Mouse (Mus musculus) midbrain, embryonic 10.5 days (tissue): ENCODE results near the gene Agt. TPM values are rescaled to one million over a fixed set of nuclear protein-coding genes. Genes with fewer than 3 reads are reported as not detected.
A peak's percentile ranks its signal among the peaks of the same experiment; 100 is the strongest.

Experiments
- DNase-seq: peaks from one replicate; pipeline ENCODE4 v3.0.0-alpha.2; 2017; ENCODE audit warnings: low spot score
- H3K27ac ChIP-seq: fragments of 300-500 bp; sonication (generic); replicated peaks from 2 replicates; pipeline ENCODE4 v1.5.1; 2016; ENCODE audit warnings: mild to moderate bottlenecking
- H3K27me3 ChIP-seq: fragments of 300-500 bp; sonication (generic); 2 replicates; pipeline ENCODE4 v1.6.1; 2016; ENCODE audit warnings: low read depth, mild to moderate bottlenecking; ENCODE audit not compliant: poor library complexity, severe bottlenecking
- H3K36me3 ChIP-seq: fragments of 300-500 bp; sonication (generic); 2 replicates; pipeline ENCODE4 v1.6.1; 2016; ENCODE audit warnings: mild to moderate bottlenecking, moderate library complexity
- H3K4me1 ChIP-seq: fragments of 300-500 bp; sonication (generic); 2 replicates; pipeline ENCODE4 v1.6.1; 2016
- H3K4me3 ChIP-seq: fragments of 300-500 bp; sonication (generic); 2 replicates; pipeline ENCODE4 v1.5.1; 2016; ENCODE audit warnings: mild to moderate bottlenecking, moderate library complexity
- H3K9me3 ChIP-seq: fragments of 300-500 bp; sonication (generic); replicated peaks from 2 replicates; pipeline ENCODE4 v1.6.1; 2016; ENCODE audit warnings: mild to moderate bottlenecking
- WGBS: fragments of 180-500 bp; shearing (Covaris S2); methylation state at CpG from one replicate; pipeline ENCODE4 v1.1.7; 2016; 5-methylcytosine and 5-hydroxymethylcytosine counted together
- polyA plus RNA-seq: library from polyadenylated mRNA; unstranded; fragments of >200 nt; fragmentation: Nextera tagmentation; extraction: Ambion mirVana; gene quantifications from 2 replicates; pipeline ENCODE4 v1.2.1, GENCODE M21; 2016

Agt gene
- not detected in 2 replicates for polyA plus RNA-seq

DNA sequence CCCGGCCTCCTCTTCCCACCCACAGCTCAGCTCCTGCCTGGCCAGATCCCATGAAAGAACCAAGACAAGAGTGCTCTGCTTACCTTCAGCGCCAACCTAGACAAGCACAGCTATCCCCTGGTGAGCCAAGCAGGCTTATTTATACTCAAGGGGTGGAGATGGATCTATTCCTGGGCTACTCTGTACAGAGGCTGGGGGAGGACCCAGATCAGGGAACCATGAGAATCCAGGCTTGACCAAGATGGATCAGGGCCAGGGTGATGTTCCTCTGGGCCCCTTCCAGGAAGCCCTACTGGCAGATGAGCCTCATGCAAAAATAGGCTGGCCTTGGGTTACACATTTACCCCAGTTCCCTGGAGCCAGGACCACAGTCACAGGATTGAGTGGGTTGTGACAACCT lies at the start of gene Agt:
Gene Agt (minus strand): TSS at position 114 of the 400 bp plus-strand sequence.
- no peak within 1 kb of the TSS for H3K4me3 ChIP-seq
- WGBS = 80% methylated on average over 2 of the region's 2 CpGs
- H3K27ac ChIP-seq = peak within 1 kb of the TSS; percentile 13; the same call in 1 of the 2 replicates
- no peaks in the 10 kb centered on the region for H3K36me3 ChIP-seq
- no peaks in the 10 kb centered on the region for H3K9me3 ChIP-seq
- peaks cover 14% of the 10 kb centered on the region; the same call in 1 of the 2 replicates for H3K4me1 ChIP-seq
- no peaks in the 10 kb centered on the region for H3K27me3 ChIP-seq
- DNase-seq = no peak

GRCm38 (mm10) chr8:124618252-124618651 lies 48.7 kb upstream of the Agt start:
- DNase-seq = no peak
- peaks cover 10% of the 10 kb centered on the region for H3K4me1 ChIP-seq
- H3K27me3 ChIP-seq = peaks cover 18% of the 10 kb centered on the region
- no peak overlapping the region for H3K4me3 ChIP-seq
- no peaks in the 10 kb centered on the region for H3K9me3 ChIP-seq
- no peak overlapping the region for H3K27ac ChIP-seq
- WGBS = 70% methylated on average over 9 of the region's 9 CpGs
- no peaks in the 10 kb centered on the region for H3K36me3 ChIP-seq

GRCm38 (mm10) chr8:124617266-124617869 lies 47.9 kb upstream of the Agt start:
- Histone ChIP-seq H3K27ac (peak overlapping the region; percentile 59; the same call in 1 of the 2 replicates), H3K9me3 (no peaks in the 10 kb centered on the region), H3K36me3 (no peaks in the 10 kb centered on the region), H3K27me3 (peaks cover 18% of the 10 kb centered on the region), H3K4me1 (peaks cover 10% of the 10 kb centered on the region), H3K4me3 (peak overlapping the region; percentile 51)
- WGBS = 15% methylated on average over 17 of the region's 17 CpGs
- DNase-seq = peak; percentile 78

DNA sequence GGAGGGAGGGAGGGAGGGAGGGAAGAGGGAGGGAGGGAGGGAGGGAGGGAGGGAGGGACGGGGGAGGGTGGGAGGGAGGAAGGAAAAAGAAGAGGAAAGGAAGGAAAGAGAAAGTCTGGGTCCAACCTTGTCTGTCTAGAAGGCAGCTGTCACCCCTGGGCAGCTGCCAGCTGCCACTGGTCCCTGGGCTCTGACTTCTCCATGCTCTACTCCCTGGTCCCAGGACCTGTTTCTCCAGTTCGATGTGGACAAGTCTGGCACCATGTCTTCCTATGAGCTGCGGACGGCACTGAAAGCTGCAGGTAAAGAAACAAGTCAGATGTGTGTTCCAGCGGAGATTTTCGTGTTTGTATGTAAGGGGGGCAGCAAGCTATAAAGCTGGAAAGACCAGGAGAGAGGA lies 44.8 kb upstream of the Agt start:
- Histone ChIP-seq H3K27me3 (peaks cover 18% of the 10 kb centered on the region), H3K4me3 (no peak overlapping the region), H3K4me1 (peaks cover 10% of the 10 kb centered on the region), H3K27ac (no peak overlapping the region), H3K9me3 (no peaks in the 10 kb centered on the region), H3K36me3 (no peaks in the 10 kb centered on the region)
- 85% methylated on average over 5 of the region's 6 CpGs for WGBS
- no peak for DNase-seq

DNA sequence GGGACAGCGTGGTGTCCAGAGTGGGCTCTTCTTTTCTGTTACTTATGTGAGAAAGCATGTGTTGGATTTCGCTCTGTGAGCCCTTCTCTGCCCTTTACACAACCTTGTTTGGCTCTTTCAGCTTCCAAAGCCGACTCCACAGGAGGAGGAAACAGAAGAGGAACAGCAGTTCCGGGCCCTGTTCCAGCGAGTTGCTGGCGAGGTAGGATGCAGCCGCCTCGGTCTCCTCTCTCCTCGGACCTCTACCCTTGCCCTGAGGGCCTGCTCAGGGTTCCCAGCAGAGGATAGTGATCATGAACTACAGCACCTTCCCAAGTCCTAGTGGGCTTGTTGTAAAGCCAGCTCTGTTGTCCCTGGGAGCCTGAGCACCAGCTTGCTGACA lies 39.5 kb upstream of the Agt start:
- Histone ChIP-seq H3K4me3 (no peak overlapping the region), H3K27ac (no peak overlapping the region), H3K27me3 (no peaks in the 10 kb centered on the region), H3K36me3 (no peaks in the 10 kb centered on the region), H3K4me1 (no peaks in the 10 kb centered on the region), H3K9me3 (no peaks in the 10 kb centered on the region)
- no peak for DNase-seq
- 82% methylated on average over 9 of the region's 9 CpGs for WGBS

GRCm38 (mm10) chr8:124608239-124608971 lies 38.9 kb upstream of the Agt start:
- no peaks in the 10 kb centered on the region for H3K36me3 ChIP-seq
- DNase-seq = no peak
- H3K27me3 ChIP-seq = no peaks in the 10 kb centered on the region
- no peak overlapping the region for H3K27ac ChIP-seq
- no peaks in the 10 kb centered on the region for H3K4me1 ChIP-seq
- H3K4me3 ChIP-seq = no peak overlapping the region
- 76% methylated on average over 13 of the region's 13 CpGs for WGBS
- H3K9me3 ChIP-seq = no peaks in the 10 kb centered on the region

- Histone ChIP-seq H3K36me3 (no peaks in the 10 kb centered on the region), H3K4me1 (no peaks in the 10 kb centered on the region), H3K4me3 (no peak overlapping the region), H3K9me3 (no peaks in the 10 kb centered on the region), H3K27me3 (no peaks in the 10 kb centered on the region), H3K27ac (no peak overlapping the region)
- no peak for DNase-seq
- 75% methylated on average over 5 of the region's 5 CpGs for WGBS
Observed at GRCm38 (mm10) chr8:124604066-124604465, 34.6 kb upstream of the Agt start.

GRCm38 (mm10) chr8:124589393-124589792 lies 19.9 kb upstream of the Agt start:
- no peak for DNase-seq
- H3K27me3 ChIP-seq = no peaks in the 10 kb centered on the region
- H3K36me3 ChIP-seq = no peaks in the 10 kb centered on the region
- no peak overlapping the region for H3K4me3 ChIP-seq
- H3K4me1 ChIP-seq = no peaks in the 10 kb centered on the region
- no peaks in the 10 kb centered on the region for H3K9me3 ChIP-seq
- WGBS = 76% methylated on average over 4 of the region's 4 CpGs
- H3K27ac ChIP-seq = no peak overlapping the region

- no peaks in the 10 kb centered on the region for H3K4me1 ChIP-seq
- no peaks in the 10 kb centered on the region for H3K36me3 ChIP-seq
- H3K4me3 ChIP-seq = no peak overlapping the region
- H3K9me3 ChIP-seq = no peaks in the 10 kb centered on the region
- no peak for DNase-seq
- H3K27ac ChIP-seq = no peak overlapping the region
- WGBS = 81% methylated on average over 2 of the region's 2 CpGs
- H3K27me3 ChIP-seq = no peaks in the 10 kb centered on the region
Observed at GRCm38 (mm10) chr8:124586556-124586955, 17.1 kb upstream of the Agt start.

- DNase-seq = no peak
- no peak overlapping the region for H3K4me3 ChIP-seq
- H3K27ac ChIP-seq = no peak overlapping the region
- no peaks in the 10 kb centered on the region for H3K4me1 ChIP-seq
- H3K9me3 ChIP-seq = no peaks in the 10 kb centered on the region
- H3K27me3 ChIP-seq = no peaks in the 10 kb centered on the region
- WGBS = 58% methylated on average over 3 of the region's 3 CpGs
- H3K36me3 ChIP-seq = no peaks in the 10 kb centered on the region
Observed at GRCm38 (mm10) chr8:124585718-124586425, 16.4 kb upstream of the Agt start.

DNA sequence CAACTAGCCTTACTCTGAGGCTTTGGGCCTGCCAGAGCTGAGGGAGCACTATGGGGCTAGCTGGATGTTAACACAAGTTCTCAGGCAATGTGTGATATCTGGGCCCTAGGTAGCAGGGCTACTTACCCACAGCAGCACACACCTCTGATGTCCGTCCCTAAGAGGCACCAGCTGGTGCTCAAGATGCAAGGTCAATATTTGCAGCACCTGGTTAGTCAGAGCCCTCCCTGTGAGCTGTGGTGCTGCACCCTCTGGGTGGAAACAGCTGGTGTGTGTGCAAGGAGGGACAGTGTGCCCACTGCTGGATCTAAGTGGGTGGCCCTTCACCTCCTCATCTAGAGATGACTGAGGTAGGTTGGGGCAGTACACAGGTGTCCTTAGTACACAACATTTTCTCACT lies 7.2 kb upstream of the Agt start:
- H3K4me1 ChIP-seq = peaks cover 12% of the 10 kb centered on the region; the same call in 1 of the 2 replicates
- no peaks in the 10 kb centered on the region for H3K27me3 ChIP-seq
- no peak for DNase-seq
- H3K9me3 ChIP-seq = no peaks in the 10 kb centered on the region
- 84% methylated on average over 1 of the region's 1 CpGs for WGBS
- no peak overlapping the region for H3K4me3 ChIP-seq
- H3K27ac ChIP-seq = no peak overlapping the region
- no peaks in the 10 kb centered on the region for H3K36me3 ChIP-seq

GRCm38 (mm10) chr8:124575811-124576210 lies 6.3 kb upstream of the Agt start, which contains the start of gene Capn9:
Gene Capn9 (plus strand): TSS chr8:124576111.
- Histone ChIP-seq H3K36me3 (no peaks in the 10 kb centered on the region), H3K4me1 (peaks cover 14% of the 10 kb centered on the region; the same call in 1 of the 2 replicates), H3K4me3 (no peak within 1 kb of the TSS), H3K9me3 (no peaks in the 10 kb centered on the region), H3K27ac (no peak within 1 kb of the TSS), H3K27me3 (no peaks in the 10 kb centered on the region)
- no peak for DNase-seq
- 88% methylated on average over 8 of the region's 8 CpGs for WGBS
